In genomic region chr9:90226081-90226741, GRCm38 (mm10) we compare ENCODE assay signal across 9 mouse cellular contexts. TPM values are rescaled to one million over a fixed set of nuclear protein-coding genes. Genes with fewer than 3 reads are reported as not detected.
DNase-seq lines count a peak whose midpoint lies in the region; ATAC-seq and TF ChIP-seq lines count a peak whose summit lies in the region.
"Had no signal": no experiment of that assay in that cellular context is flagged by ENCODE, and none has a peak within 500 bp of the region (broad histone marks: within the 10 kb centered on the region; RNA-seq: fewer than 3 reads in every experiment).

No protein-coding gene starts in this region.

- no peak for TF ChIP-seq CTCF in lung, embryonic 14.5 days (IDR thresholded peaks at IDR 0.05; ENCODE audit: low read depth)
- TF ChIP-seq CTCF in thymus, adult 2 months (IDR thresholded peaks at IDR 0.05; ENCODE audit: borderline replicate concordance, control insufficient read depth, extremely low read depth, insufficient read depth, low read length, poor library complexity) = no peak

- H3K36me3 ChIP-seq in lung, embryonic 14.5 days (ENCODE audit: insufficient read depth) = peaks cover 54% of the 10 kb centered on the region
- peaks cover 56% of the 10 kb centered on the region for H3K36me3 ChIP-seq in thymus, adult 2 months (ENCODE audit: control insufficient read depth, insufficient read depth, low read length)

- 77% methylated on average over 21 of the region's 21 CpGs for WGBS in lung, embryonic 14.5 days
- 92% methylated on average over 21 of the region's 21 CpGs for WGBS in thymus, adult 2 months

- peak overlapping the region; percentile 20; the same call in 1 of the 2 replicates for H3K4me2 ChIP-seq in lung, embryonic 14.5 days

- H3K9ac ChIP-seq in lung, embryonic 14.5 days = no peak overlapping the region

- H3K27me3 ChIP-seq in lung, embryonic 14.5 days (ENCODE audit: insufficient read depth, low read length) = no peaks in the 10 kb centered on the region
- H3K27me3 ChIP-seq in thymus, adult 2 months (ENCODE audit: control insufficient read depth, insufficient read depth, low read length) = no peaks in the 10 kb centered on the region

- peak; percentile 64 for ATAC-seq in frontal cortex, adult (ENCODE audit: low TSS enrichment)
- peak; percentile 37 to 50; a peak in 2 of 4 replicates for ATAC-seq in hematopoietic stem cell, adult 5-6 weeks (replicated peaks in 1 of 2; ENCODE audit: insufficient read depth in 1 of 2, low FRiP score in 2 of 2, low TSS enrichment in 1 of 2, low read depth in 1 of 2, poor library complexity in 2 of 2, severe bottlenecking in 2 of 2)
- ATAC-seq in lung, embryonic 14.5 days (ENCODE audit: insufficient read depth) = peak; percentile 65; the same call in 1 of the 2 replicates

- no peaks in the 10 kb centered on the region for H3K9me3 ChIP-seq in lung, embryonic 14.5 days (ENCODE audit: low read depth, low read length)
- H3K9me3 ChIP-seq: hindbrain, embryonic 10.5 days had no signal

- no peak for TF ChIP-seq POLR2A in thymus, adult 2 months (IDR thresholded peaks at IDR 0.05; ENCODE audit: control insufficient read depth, extremely low read depth, insufficient read depth, low read length, poor library complexity)

- H3K27ac ChIP-seq in lung, embryonic 14.5 days (ENCODE audit: low read depth) = peak overlapping the region; percentile 33; the same call in 1 of the 2 replicates
- no peak overlapping the region for H3K27ac ChIP-seq in thymus, adult 2 months (ENCODE audit: control insufficient read depth, insufficient read depth, low read length)
- H3K27ac ChIP-seq: hindbrain, embryonic 10.5 days had no signal

- no peak overlapping the region for H3K4me3 ChIP-seq in lung, embryonic 14.5 days (ENCODE audit: low read depth, low read length)
- H3K4me3 ChIP-seq in thymus, adult 2 months (ENCODE audit: control insufficient read depth, insufficient read depth, low read length) = no peak overlapping the region
- H3K4me3 ChIP-seq: hindbrain, embryonic 10.5 days had no signal

- no peaks in the 10 kb centered on the region for H3K4me1 ChIP-seq in lung, embryonic 14.5 days (ENCODE audit: insufficient read depth)
- H3K4me1 ChIP-seq in thymus, adult 2 months (replicated peaks; ENCODE audit: control insufficient read depth, insufficient read depth, low read length) = no peaks in the 10 kb centered on the region
- H3K4me1 ChIP-seq: hindbrain, embryonic 10.5 days had no signal

- no peak for DNase-seq in frontal cortex, postnatal 14 days (ENCODE audit: low spot score in 2 of 2)
- peak; percentile 54 for DNase-seq in brain, adult 2 months (ENCODE audit: low read depth, low spot score)
- DNase-seq in lung, embryonic 14.5 days = peak; percentile 51
- no peak for DNase-seq in thymus, adult 2 months
- no peak for DNase-seq in cerebellum, adult 8-10 months
- no peak for DNase-seq in cerebellum, postnatal 36 days

RNA-seq across cellular contexts. Expression of gene Tbc1d2b, which starts 44.4 kb away (rescaled TPM):
- 29.5 and 30.9 TPM in 2 replicates for total RNA-seq in hematopoietic stem cell, adult 5-6 weeks (2017)
- polyA plus RNA-seq in lung, embryonic 14.5 days (2014; fragmentation: Nextera tagmentation; extraction: Ambion mirVana) = 29.9 and 30.7 TPM in 2 replicates
- 54.5 and 59.1 TPM in 2 replicates for polyA plus RNA-seq in thymus, adult 2 months (2012; rRNA removed)

Comparison
In these comparisons a context has a peak if more than half of its experiments do, and no peak if none do; other contexts are left out.
1. DNase-seq: peak in brain, adult 2 months (single experiment) and lung, embryonic 14.5 days (single experiment); none in frontal cortex, postnatal 14 days (0 of 2), thymus, adult 2 months (single experiment), cerebellum, adult 8-10 months (single experiment) and cerebellum, postnatal 36 days (0 of 2).
2. Peak in every context shown above with its lines, with median percentiles within 50 percentile points of each other: ATAC-seq.